ENCODE assay signal across 8 mouse cellular contexts in genomic region chr3:89280050-89280605, GRCm38 (mm10). TPM values are rescaled to one million over a fixed set of nuclear protein-coding genes. Genes with fewer than 3 reads are reported as not detected.
DNase-seq lines count a peak whose midpoint lies in the region; ATAC-seq and TF ChIP-seq lines count a peak whose summit lies in the region.

No protein-coding gene starts in this region.

- TF ChIP-seq CTCF in thymus, adult 2 months (IDR thresholded peaks at IDR 0.05; ENCODE audit: borderline replicate concordance, control insufficient read depth, extremely low read depth, insufficient read depth, low read length, poor library complexity) = no peak

- peaks cover 35% of the 10 kb centered on the region for H3K4me1 ChIP-seq in intestine, embryonic 16.5 days (ENCODE audit: control insufficient read depth, insufficient read depth, low read length)
- peaks cover 43% of the 10 kb centered on the region for H3K4me1 ChIP-seq in lung, embryonic 15.5 days
- H3K4me1 ChIP-seq in stomach, embryonic 14.5 days (ENCODE audit: control insufficient read depth, insufficient read depth, low read length) = peaks cover 29% of the 10 kb centered on the region
- peaks cover 13% of the 10 kb centered on the region for H3K4me1 ChIP-seq in thymus, adult 2 months (replicated peaks; ENCODE audit: control insufficient read depth, insufficient read depth, low read length)

- peak overlapping the region; percentile 82 for H3K4me2 ChIP-seq in intestine, embryonic 16.5 days (ENCODE audit: low read depth, low read length)
- H3K4me2 ChIP-seq in lung, embryonic 15.5 days = peak overlapping the region; percentile 85
- peak overlapping the region; percentile 96 for H3K4me2 ChIP-seq in stomach, embryonic 14.5 days (replicated peaks; ENCODE audit: low read depth, low read length)

- no peaks in the 10 kb centered on the region for H3K9me3 ChIP-seq in intestine, embryonic 16.5 days (ENCODE audit: control insufficient read depth, low read length)
- H3K9me3 ChIP-seq in lung, embryonic 15.5 days = no peaks in the 10 kb centered on the region
- H3K9me3 ChIP-seq in stomach, embryonic 14.5 days (ENCODE audit: control insufficient read depth, low read depth, low read length) = no peaks in the 10 kb centered on the region

- H3K27me3 ChIP-seq in intestine, embryonic 16.5 days (replicated peaks; ENCODE audit: control insufficient read depth, insufficient read depth, low read length) = no peaks in the 10 kb centered on the region
- peaks cover 8% of the 10 kb centered on the region; the same call in 1 of the 2 replicates for H3K27me3 ChIP-seq in lung, embryonic 15.5 days
- H3K27me3 ChIP-seq in stomach, embryonic 14.5 days (ENCODE audit: control insufficient read depth, insufficient read depth, low read length) = no peaks in the 10 kb centered on the region
- peaks cover 21% of the 10 kb centered on the region for H3K27me3 ChIP-seq in thymus, adult 2 months (ENCODE audit: control insufficient read depth, insufficient read depth, low read length)

- no peak for TF ChIP-seq POLR2A in thymus, adult 2 months (IDR thresholded peaks at IDR 0.05; ENCODE audit: control insufficient read depth, extremely low read depth, insufficient read depth, low read length, poor library complexity)

- WGBS in intestine, embryonic 16.5 days = under 1% methylated on average over 29 of the region's 29 CpGs
- under 1% methylated on average over 29 of the region's 29 CpGs for WGBS in lung, embryonic 15.5 days
- under 1% methylated on average over 29 of the region's 29 CpGs for WGBS in stomach, embryonic 14.5 days
- WGBS in thymus, adult 2 months = 4% methylated on average over 29 of the region's 29 CpGs

- H3K36me3 ChIP-seq in intestine, embryonic 16.5 days (ENCODE audit: control insufficient read depth, insufficient read depth, low read length) = no peaks in the 10 kb centered on the region
- peaks cover 8% of the 10 kb centered on the region; the same call in 1 of the 2 replicates for H3K36me3 ChIP-seq in lung, embryonic 15.5 days
- peaks cover 7% of the 10 kb centered on the region; the same call in 1 of the 2 replicates for H3K36me3 ChIP-seq in stomach, embryonic 14.5 days (ENCODE audit: control insufficient read depth, insufficient read depth, low read length)
- H3K36me3 ChIP-seq in thymus, adult 2 months (ENCODE audit: control insufficient read depth, insufficient read depth, low read length) = no peaks in the 10 kb centered on the region

- H3K4me3 ChIP-seq in intestine, embryonic 16.5 days (ENCODE audit: low read length) = peak overlapping the region; percentile 75
- H3K4me3 ChIP-seq in lung, embryonic 15.5 days = peak overlapping the region; percentile 64
- H3K4me3 ChIP-seq in stomach, embryonic 14.5 days (ENCODE audit: low read depth, low read length) = peak overlapping the region; percentile 64
- H3K4me3 ChIP-seq in thymus, adult 2 months (ENCODE audit: control insufficient read depth, insufficient read depth, low read length) = no peak overlapping the region

- no peak for ATAC-seq in CD4-positive, CD25-positive, alpha-beta regulatory T cell, adult 4 months
- ATAC-seq in intestine, embryonic 16.5 days = 0 out of 2 replicates have a peak, but pooled peaks have one; percentile 0
- ATAC-seq in lung, embryonic 15.5 days (ENCODE audit: borderline replicate concordance, extremely low read depth, low FRiP score, low TSS enrichment) = 0 out of 2 replicates have a peak, but pooled peaks have one; percentile 8
- no peak for ATAC-seq in stomach, embryonic 14.5 days (ENCODE audit: insufficient number of reproducible peaks, insufficient read depth, low FRiP score, low read depth)

- peak; percentile 19 for DNase-seq in CD4-positive, CD25-positive, alpha-beta regulatory T cell, adult 2 months (ENCODE audit: low read depth, low spot score)
- peak; percentile 23 for DNase-seq in urinary bladder, postnatal 25 days (ENCODE audit: low spot score)
- DNase-seq in urinary bladder, postnatal 10 days (ENCODE audit: low spot score) = no peak
- DNase-seq in thymus, adult 2 months = no peak

- H3K9ac ChIP-seq in intestine, embryonic 16.5 days (ENCODE audit: low read depth, low read length) = peak overlapping the region; percentile 87
- peak overlapping the region; percentile 77 for H3K9ac ChIP-seq in lung, embryonic 15.5 days
- peak overlapping the region; percentile 2; the same call in 1 of the 2 replicates for H3K9ac ChIP-seq in stomach, embryonic 14.5 days (replicated peaks; ENCODE audit: low read depth, low read length)

- peak overlapping the region; percentile 98 for H3K27ac ChIP-seq in intestine, embryonic 16.5 days (ENCODE audit: low read length)
- peak overlapping the region; percentile 94 for H3K27ac ChIP-seq in lung, embryonic 15.5 days
- peak overlapping the region; percentile 78; the same call in 1 of the 2 replicates for H3K27ac ChIP-seq in stomach, embryonic 14.5 days (ENCODE audit: low read length)
- H3K27ac ChIP-seq in thymus, adult 2 months (ENCODE audit: control insufficient read depth, insufficient read depth, low read length) = no peak overlapping the region

RNA-seq across cellular contexts. Expression of gene Efna1, which starts 0.8 kb away (rescaled TPM):
- polyA plus RNA-seq in CD4-positive, CD25-positive, alpha-beta regulatory T cell, adult 4 months (2017; shearing (Covaris generic)) = not detected
- 62.9 and 69.6 TPM in 2 replicates for polyA plus RNA-seq in intestine, embryonic 16.5 days (2015; fragmentation: Nextera tagmentation; extraction: Ambion mirVana)
- polyA plus RNA-seq in lung, embryonic 15.5 days (2015; fragmentation: Nextera tagmentation; extraction: Ambion mirVana) = 89.7 and 94.5 TPM in 2 replicates
- 39.3 and 45.0 TPM in 2 replicates for polyA plus RNA-seq in stomach, embryonic 14.5 days (2014; fragmentation: Nextera tagmentation; extraction: Ambion mirVana)
- 6.3 and 9.7 TPM in 2 replicates for polyA plus RNA-seq in thymus, adult 2 months (2012; rRNA removed)

RNA-seq across cellular contexts. Expression of gene Slc50a1, which starts 9.8 kb away (rescaled TPM):
- polyA plus RNA-seq in CD4-positive, CD25-positive, alpha-beta regulatory T cell, adult 4 months (2017; shearing (Covaris generic)) = 100 to 1,000 TPM; 248 to 324 TPM
- 62.7 and 74.1 TPM in 2 replicates for polyA plus RNA-seq in intestine, embryonic 16.5 days (2015; fragmentation: Nextera tagmentation; extraction: Ambion mirVana)
- polyA plus RNA-seq in lung, embryonic 15.5 days (2015; fragmentation: Nextera tagmentation; extraction: Ambion mirVana) = 62.3 and 65.4 TPM in 2 replicates
- 86.5 TPM in 2 replicates for polyA plus RNA-seq in stomach, embryonic 14.5 days (2014; fragmentation: Nextera tagmentation; extraction: Ambion mirVana)
- 196 and 251 TPM in 2 replicates for polyA plus RNA-seq in thymus, adult 2 months (2012; rRNA removed)

RNA-seq across cellular contexts. Expression of gene Dpm3, which starts 21.0 kb away (rescaled TPM):
- polyA plus RNA-seq in CD4-positive, CD25-positive, alpha-beta regulatory T cell, adult 4 months (2017; shearing (Covaris generic)) = 100 to 1,000 TPM; 116 to 155 TPM
- polyA plus RNA-seq in intestine, embryonic 16.5 days (2015; fragmentation: Nextera tagmentation; extraction: Ambion mirVana) = 119 and 126 TPM in 2 replicates
- polyA plus RNA-seq in lung, embryonic 15.5 days (2015; fragmentation: Nextera tagmentation; extraction: Ambion mirVana) = 122 and 130 TPM in 2 replicates
- 144 and 186 TPM in 2 replicates for polyA plus RNA-seq in stomach, embryonic 14.5 days (2014; fragmentation: Nextera tagmentation; extraction: Ambion mirVana)
- polyA plus RNA-seq in thymus, adult 2 months (2012; rRNA removed) = 477 and 588 TPM in 2 replicates

RNA-seq across cellular contexts. Expression of gene Trim46, which starts 34.0 kb away (rescaled TPM):
- 1 to 10 TPM; 4.0 to 7.0 TPM for polyA plus RNA-seq in CD4-positive, CD25-positive, alpha-beta regulatory T cell, adult 4 months (2017; shearing (Covaris generic))
- 3.9 TPM in 2 replicates for polyA plus RNA-seq in intestine, embryonic 16.5 days (2015; fragmentation: Nextera tagmentation; extraction: Ambion mirVana)
- 7.2 and 7.9 TPM in 2 replicates for polyA plus RNA-seq in lung, embryonic 15.5 days (2015; fragmentation: Nextera tagmentation; extraction: Ambion mirVana)
- polyA plus RNA-seq in stomach, embryonic 14.5 days (2014; fragmentation: Nextera tagmentation; extraction: Ambion mirVana) = 4.9 and 5.1 TPM in 2 replicates
- polyA plus RNA-seq in thymus, adult 2 months (2012; rRNA removed) = 12.1 and 13.0 TPM in 2 replicates

RNA-seq across cellular contexts. Expression of gene Krtcap2, which starts 34.4 kb away (rescaled TPM):
- 100 to 1,000 TPM; 258 to 319 TPM for polyA plus RNA-seq in CD4-positive, CD25-positive, alpha-beta regulatory T cell, adult 4 months (2017; shearing (Covaris generic))
- polyA plus RNA-seq in intestine, embryonic 16.5 days (2015; fragmentation: Nextera tagmentation; extraction: Ambion mirVana) = 316 and 334 TPM in 2 replicates
- 282 and 311 TPM in 2 replicates for polyA plus RNA-seq in lung, embryonic 15.5 days (2015; fragmentation: Nextera tagmentation; extraction: Ambion mirVana)
- 297 and 314 TPM in 2 replicates for polyA plus RNA-seq in stomach, embryonic 14.5 days (2014; fragmentation: Nextera tagmentation; extraction: Ambion mirVana)
- 171 and 183 TPM in 2 replicates for polyA plus RNA-seq in thymus, adult 2 months (2012; rRNA removed)

Comparison
In these comparisons a context has a peak if more than half of its experiments do, and no peak if none do; other contexts are left out.
1. DNase-seq: peak in CD4-positive, CD25-positive, alpha-beta regulatory T cell, adult 2 months (single experiment) and urinary bladder, postnatal 25 days (single experiment); none in urinary bladder, postnatal 10 days (single experiment) and thymus, adult 2 months (single experiment).
2. ATAC-seq: peak in intestine, embryonic 16.5 days (single experiment) and lung, embryonic 15.5 days (single experiment); none in CD4-positive, CD25-positive, alpha-beta regulatory T cell, adult 4 months (single experiment) and stomach, embryonic 14.5 days (single experiment).
3. H3K9ac ChIP-seq: peak in every context shown above with its lines; median percentile 87 in intestine, embryonic 16.5 days; 77 in lung, embryonic 15.5 days; 2 in stomach, embryonic 14.5 days.
4. Peak in every context shown above with its lines, with median percentiles within 50 percentile points of each other: H3K4me2 ChIP-seq.